Mouse (Mus musculus): ENCODE results near the gene Klhl35.

DNA sequence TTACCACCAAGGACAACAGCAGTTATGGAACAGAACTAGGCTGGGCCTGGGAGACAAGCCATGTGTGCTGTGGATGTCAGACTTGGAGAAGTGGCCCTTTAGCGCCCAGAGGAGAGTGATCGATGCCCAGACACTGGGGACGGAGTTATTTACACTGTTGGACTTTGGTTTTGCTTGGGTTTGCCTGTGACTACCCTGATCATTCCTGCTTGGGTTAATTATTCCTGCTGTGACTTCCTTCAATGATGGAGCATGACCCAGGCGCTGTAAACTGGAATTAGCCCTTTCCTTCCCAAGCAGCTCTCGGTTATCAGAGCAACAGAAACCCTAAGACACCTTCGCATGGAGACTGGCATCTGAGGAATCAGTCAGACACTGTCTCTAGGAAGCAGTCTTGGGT lies 44.8 kb upstream of the Klhl35 start:
- TF ChIP-seq GATA1 (IDR thresholded peaks at IDR 0.05; ENCODE audit: low read length) (no peak), TAL1 (IDR thresholded peaks at IDR 0.05; ENCODE audit: low read length) (no peak)
